Mouse (Mus musculus): ENCODE data around the gene Apba3. TPM values are rescaled to one million over a fixed set of nuclear protein-coding genes. Genes with fewer than 3 reads are reported as not detected.
A peak's percentile ranks its signal among the peaks of the same experiment; 100 is the strongest.

Apba3 gene
- polyA plus RNA-seq, 1 experiment from 2014 or later = 55.0 TPM

DNA sequence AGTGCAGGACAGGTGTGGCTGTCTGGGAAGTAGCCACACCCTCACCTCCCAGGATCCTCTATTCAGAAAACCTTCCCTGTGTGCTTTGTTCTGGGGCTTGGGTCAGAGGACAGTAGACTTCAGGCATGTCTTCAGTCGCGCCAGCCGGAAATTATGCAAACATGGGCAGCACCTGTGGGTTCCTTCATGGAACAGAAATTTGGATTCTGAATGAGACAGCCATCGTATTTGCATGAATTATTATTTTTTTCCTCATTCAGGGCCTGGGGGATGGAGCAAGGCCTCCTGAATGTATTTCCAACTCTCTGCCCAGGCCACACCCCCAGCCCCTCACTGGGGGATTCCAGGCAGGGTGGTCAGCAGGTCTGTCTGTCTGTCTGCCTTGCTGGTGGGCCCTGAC, 5.7 kb upstream of the Apba3 start:
- ATAC-seq (replicated peaks; ENCODE audit: low FRiP score) (no peak), DNase-seq (ENCODE audit: low spot score) (no peak)
- H3K4me3 ChIP-seq (ENCODE audit: low read depth, low read length) = no peak overlapping the region
- WGBS = 84% methylated on average over 4 of the region's 4 CpGs
- no peak overlapping the region for H3K27ac ChIP-seq (ENCODE audit: low read depth, low read length)
- no peak overlapping the region for H3K9ac ChIP-seq (ENCODE audit: low read depth, low read length)
- H3K4me2 ChIP-seq = no peak overlapping the region
- H3K36me3 ChIP-seq (ENCODE audit: control insufficient read depth, insufficient read depth, low read length) = peaks cover 23% of the 10 kb centered on the region
- peaks cover 14% of the 10 kb centered on the region for H3K4me1 ChIP-seq (replicated peaks; ENCODE audit: control insufficient read depth, insufficient read depth, low read length)
- H3K27me3 ChIP-seq (replicated peaks; ENCODE audit: control insufficient read depth, insufficient read depth, low read length) = peaks cover 45% of the 10 kb centered on the region
- no peaks in the 10 kb centered on the region for H3K9me3 ChIP-seq (ENCODE audit: control insufficient read depth, low read length)

GRCm38 (mm10) chr10:81265540-81265939, 1.2 kb upstream of the Apba3 start:
- DNase-seq (ENCODE audit: low spot score) (no peak), ATAC-seq (replicated peaks; ENCODE audit: low FRiP score) (no peak)
- Histone ChIP-seq H3K36me3 (ENCODE audit: control insufficient read depth, insufficient read depth, low read length) (peaks cover 27% of the 10 kb centered on the region), H3K4me2 (peak overlapping the region; percentile 82), H3K9ac (ENCODE audit: low read depth, low read length) (peak overlapping the region; percentile 80; the same call in 1 of the 2 replicates), H3K27ac (ENCODE audit: low read depth, low read length) (no peak overlapping the region), H3K27me3 (replicated peaks; ENCODE audit: control insufficient read depth, insufficient read depth, low read length) (peaks cover under 1% of the 10 kb centered on the region; the same call in 1 of the 2 replicates), H3K9me3 (ENCODE audit: control insufficient read depth, low read length) (no peaks in the 10 kb centered on the region), H3K4me3 (ENCODE audit: low read depth, low read length) (peak overlapping the region; percentile 69), H3K4me1 (replicated peaks; ENCODE audit: control insufficient read depth, insufficient read depth, low read length) (peaks cover 9% of the 10 kb centered on the region)
- WGBS = 93% methylated on average over 8 of the region's 8 CpGs

GRCm38 (mm10) chr10:81268056-81268455, 1.3 kb downstream of the Apba3 start:
- H3K4me2 ChIP-seq = peak overlapping the region; percentile 82
- H3K27ac ChIP-seq (ENCODE audit: low read depth, low read length) = 0 out of 2 replicates have a peak overlapping the region, but pooled peaks have one; percentile 1
- peak overlapping the region; percentile 86 for H3K4me3 ChIP-seq (ENCODE audit: low read depth, low read length)
- 3% methylated on average over 23 of the region's 23 CpGs for WGBS
- H3K27me3 ChIP-seq (replicated peaks; ENCODE audit: control insufficient read depth, insufficient read depth, low read length) = no peaks in the 10 kb centered on the region
- no peaks in the 10 kb centered on the region for H3K9me3 ChIP-seq (ENCODE audit: control insufficient read depth, low read length)
- DNase-seq (ENCODE audit: low spot score) = peak; percentile 77
- peak overlapping the region; percentile 71 for H3K9ac ChIP-seq (ENCODE audit: low read depth, low read length)
- peaks cover 41% of the 10 kb centered on the region for H3K36me3 ChIP-seq (ENCODE audit: control insufficient read depth, insufficient read depth, low read length)
- peak; percentile 74 for ATAC-seq (replicated peaks; ENCODE audit: low FRiP score)
- peaks cover 9% of the 10 kb centered on the region for H3K4me1 ChIP-seq (replicated peaks; ENCODE audit: control insufficient read depth, insufficient read depth, low read length)

DNA sequence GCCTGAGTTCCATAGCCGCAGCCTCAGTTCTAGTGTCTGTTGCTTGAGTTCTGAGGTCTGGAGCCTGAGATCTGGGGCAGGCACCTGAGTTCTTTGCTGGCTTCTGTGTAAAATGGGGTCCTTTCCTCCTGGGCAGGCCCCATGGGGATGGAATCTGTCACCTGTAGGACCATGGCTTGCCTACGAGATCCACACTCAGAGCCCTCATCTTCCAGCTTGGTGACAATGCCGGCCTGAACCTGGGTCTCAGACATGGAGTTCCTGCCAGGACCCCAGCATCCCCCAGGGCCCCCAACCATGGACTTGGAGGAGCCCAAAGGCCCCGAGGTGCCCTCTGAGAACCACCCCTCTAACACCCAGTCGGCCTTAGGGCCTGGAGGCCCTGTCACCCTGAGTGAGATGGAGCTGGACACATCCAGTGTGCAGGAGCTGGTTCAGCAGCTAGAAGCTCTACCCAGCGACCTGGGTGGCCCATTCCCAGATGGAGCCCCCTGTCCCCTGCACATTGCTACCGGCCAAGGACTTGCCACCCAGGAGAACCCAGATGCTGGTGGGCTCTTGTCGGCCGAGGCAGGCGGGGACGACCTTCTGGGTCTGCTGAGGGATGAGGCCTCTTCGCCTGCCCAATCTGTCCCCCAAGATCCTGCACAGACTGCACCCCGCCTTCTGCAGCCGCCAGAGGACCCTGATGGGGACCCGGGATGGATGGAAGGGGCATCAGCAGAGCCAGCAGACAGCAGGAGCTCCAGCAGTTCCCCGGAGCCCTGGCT, 2.1 kb downstream of the Apba3 start:
- WGBS = 79% methylated on average over 16 of the region's 16 CpGs
- no peak for DNase-seq (ENCODE audit: low spot score)
- Histone ChIP-seq H3K9me3 (ENCODE audit: control insufficient read depth, low read length) (no peaks in the 10 kb centered on the region), H3K4me3 (ENCODE audit: low read depth, low read length) (peak overlapping the region; percentile 86), H3K36me3 (ENCODE audit: control insufficient read depth, insufficient read depth, low read length) (peaks cover 40% of the 10 kb centered on the region), H3K4me1 (replicated peaks; ENCODE audit: control insufficient read depth, insufficient read depth, low read length) (peaks cover 9% of the 10 kb centered on the region), H3K27me3 (replicated peaks; ENCODE audit: control insufficient read depth, insufficient read depth, low read length) (no peaks in the 10 kb centered on the region), H3K9ac (ENCODE audit: low read depth, low read length) (peak overlapping the region; percentile 71), H3K27ac (ENCODE audit: low read depth, low read length) (0 out of 2 replicates have a peak overlapping the region, but pooled peaks have one; percentile 1), H3K4me2 (peak overlapping the region; percentile 82)
- no peak for ATAC-seq (replicated peaks; ENCODE audit: low FRiP score)

- no peaks in the 10 kb centered on the region for H3K27me3 ChIP-seq (replicated peaks; ENCODE audit: control insufficient read depth, insufficient read depth, low read length)
- no peak overlapping the region for H3K4me3 ChIP-seq (ENCODE audit: low read depth, low read length)
- no peaks in the 10 kb centered on the region for H3K9me3 ChIP-seq (ENCODE audit: control insufficient read depth, low read length)
- DNase-seq (ENCODE audit: low spot score) (no peak), ATAC-seq (replicated peaks; ENCODE audit: low FRiP score) (no peak)
- H3K4me1 ChIP-seq (replicated peaks; ENCODE audit: control insufficient read depth, insufficient read depth, low read length) = peaks cover 5% of the 10 kb centered on the region; the same call in 1 of the 2 replicates
- H3K9ac ChIP-seq (ENCODE audit: low read depth, low read length) = no peak overlapping the region
- peaks cover 26% of the 10 kb centered on the region for H3K36me3 ChIP-seq (ENCODE audit: control insufficient read depth, insufficient read depth, low read length)
- 92% methylated on average over 21 of the region's 21 CpGs for WGBS
- no peak overlapping the region for H3K4me2 ChIP-seq
- H3K27ac ChIP-seq (ENCODE audit: low read depth, low read length) = no peak overlapping the region
Observed at GRCm38 (mm10) chr10:81272356-81272755, 5.6 kb downstream of the Apba3 start.

GRCm38 (mm10) chr10:81273842-81274241, 7.1 kb downstream of the Apba3 start:
- peaks cover 2% of the 10 kb centered on the region; the same call in 1 of the 2 replicates for H3K4me1 ChIP-seq (replicated peaks; ENCODE audit: control insufficient read depth, insufficient read depth, low read length)
- H3K4me3 ChIP-seq (ENCODE audit: low read depth, low read length) = no peak overlapping the region
- H3K36me3 ChIP-seq (ENCODE audit: control insufficient read depth, insufficient read depth, low read length) = peaks cover 26% of the 10 kb centered on the region
- ATAC-seq (replicated peaks; ENCODE audit: low FRiP score) = no peak
- H3K4me2 ChIP-seq = no peak overlapping the region
- no peaks in the 10 kb centered on the region for H3K9me3 ChIP-seq (ENCODE audit: control insufficient read depth, low read length)
- WGBS = 91% methylated on average over 19 of the region's 19 CpGs
- no peak overlapping the region for H3K27ac ChIP-seq (ENCODE audit: low read depth, low read length)
- DNase-seq (ENCODE audit: low spot score) = no peak
- H3K9ac ChIP-seq (ENCODE audit: low read depth, low read length) = no peak overlapping the region
- peaks cover 4% of the 10 kb centered on the region; the same call in 1 of the 2 replicates for H3K27me3 ChIP-seq (replicated peaks; ENCODE audit: control insufficient read depth, insufficient read depth, low read length)

DNA sequence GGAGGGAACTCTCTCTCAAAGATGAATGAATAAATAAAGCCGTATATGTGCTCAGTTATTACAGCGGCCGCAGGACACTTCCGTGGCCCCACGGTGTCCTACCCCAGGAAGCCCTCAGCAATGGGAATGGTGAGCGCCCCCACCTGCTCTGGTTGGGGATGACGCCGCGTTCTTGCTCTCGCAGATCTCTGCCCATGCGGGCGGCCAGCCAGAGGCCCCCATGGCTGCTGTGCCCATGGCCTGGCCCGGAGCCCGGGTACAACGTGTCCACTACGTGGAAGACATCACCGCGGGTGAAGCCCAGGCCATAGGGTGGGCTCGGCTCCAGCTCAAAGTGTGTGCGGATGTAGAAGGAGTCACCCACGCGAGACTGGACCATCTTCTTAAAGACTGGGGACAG, 10.9 kb downstream of the Apba3 start:
- H3K27me3 ChIP-seq (replicated peaks; ENCODE audit: control insufficient read depth, insufficient read depth, low read length) = peaks cover 37% of the 10 kb centered on the region
- H3K4me3 ChIP-seq (ENCODE audit: low read depth, low read length) = no peak overlapping the region

GRCm38 (mm10) chr10:81279496-81279895, 12.7 kb downstream of the Apba3 start:
- Histone ChIP-seq H3K4me2 (no peak overlapping the region), H3K4me1 (replicated peaks; ENCODE audit: control insufficient read depth, insufficient read depth, low read length) (no peaks in the 10 kb centered on the region; the same call in 1 of the 2 replicates), H3K27ac (ENCODE audit: low read depth, low read length) (no peak overlapping the region), H3K9ac (ENCODE audit: low read depth, low read length) (no peak overlapping the region), H3K9me3 (ENCODE audit: control insufficient read depth, low read length) (no peaks in the 10 kb centered on the region), H3K4me3 (ENCODE audit: low read depth, low read length) (no peak overlapping the region), H3K36me3 (ENCODE audit: control insufficient read depth, insufficient read depth, low read length) (no peaks in the 10 kb centered on the region), H3K27me3 (replicated peaks; ENCODE audit: control insufficient read depth, insufficient read depth, low read length) (peaks cover 55% of the 10 kb centered on the region)
- DNase-seq (ENCODE audit: low spot score) = no peak
- ATAC-seq (replicated peaks; ENCODE audit: low FRiP score) = no peak
- 26% methylated on average over 10 of the region's 10 CpGs for WGBS

More for the DNA sequence above, 10.9 kb downstream of the Apba3 start:
- no peak overlapping the region for H3K4me2 ChIP-seq
- no peak overlapping the region for H3K9ac ChIP-seq (ENCODE audit: low read depth, low read length)
- no peaks in the 10 kb centered on the region for H3K9me3 ChIP-seq (ENCODE audit: control insufficient read depth, low read length)
- no peak overlapping the region for H3K27ac ChIP-seq (ENCODE audit: low read depth, low read length)
- ATAC-seq (replicated peaks; ENCODE audit: low FRiP score) (no peak), DNase-seq (ENCODE audit: low spot score) (no peak)
- H3K36me3 ChIP-seq (ENCODE audit: control insufficient read depth, insufficient read depth, low read length) = peaks cover 2% of the 10 kb centered on the region; the same call in 1 of the 2 replicates
- no peaks in the 10 kb centered on the region; the same call in 1 of the 2 replicates for H3K4me1 ChIP-seq (replicated peaks; ENCODE audit: control insufficient read depth, insufficient read depth, low read length)
- WGBS = 63% methylated on average over 22 of the region's 22 CpGs

- Histone ChIP-seq H3K36me3 (ENCODE audit: control insufficient read depth, insufficient read depth, low read length) (no peaks in the 10 kb centered on the region), H3K9ac (ENCODE audit: low read depth, low read length) (no peak overlapping the region), H3K4me3 (ENCODE audit: low read depth, low read length) (no peak overlapping the region), H3K4me2 (no peak overlapping the region), H3K27ac (ENCODE audit: low read depth, low read length) (no peak overlapping the region), H3K4me1 (replicated peaks; ENCODE audit: control insufficient read depth, insufficient read depth, low read length) (peaks cover 15% of the 10 kb centered on the region), H3K27me3 (replicated peaks; ENCODE audit: control insufficient read depth, insufficient read depth, low read length) (peaks cover 57% of the 10 kb centered on the region), H3K9me3 (ENCODE audit: control insufficient read depth, low read length) (no peaks in the 10 kb centered on the region)
- DNase-seq (ENCODE audit: low spot score) = no peak
- 43% methylated on average over 6 of the region's 6 CpGs for WGBS
- ATAC-seq (replicated peaks; ENCODE audit: low FRiP score) = no peak
Observed at GRCm38 (mm10) chr10:81284189-81284588, 17.4 kb downstream of the Apba3 start.

All from liver, embryonic 11.5 days (tissue).